Mouse (Mus musculus): Measurements from ENCODE around the gene Rcbtb2. TPM values are rescaled to one million over a fixed set of nuclear protein-coding genes. Genes with fewer than 3 reads are reported as not detected.

Gene Rcbtb2
- polyA plus RNA-seq, 1 experiment, result 48.4 TPM

- no peak overlapping the region for H3K4me3 ChIP-seq (ENCODE audit: control insufficient read depth, low read depth, low read length)
- no peaks in the 10 kb centered on the region for H3K36me3 ChIP-seq (ENCODE audit: control insufficient read depth, insufficient read depth, low read length)
- no peaks in the 10 kb centered on the region for H3K27me3 ChIP-seq (ENCODE audit: control insufficient read depth, insufficient read depth, low read length)
- H3K4me1 ChIP-seq (ENCODE audit: control insufficient read depth, insufficient read depth, low read length), result no peaks in the 10 kb centered on the region
- no peak overlapping the region for H3K27ac ChIP-seq (ENCODE audit: control insufficient read depth, insufficient read depth, low read depth, low read length)
- no peak for TF ChIP-seq POLR2A (IDR thresholded peaks at IDR 0.05; ENCODE audit: control insufficient read depth, low read depth, low read length)
- no peak for TF ChIP-seq CTCF (IDR thresholded peaks at IDR 0.05; ENCODE audit: control insufficient read depth, insufficient read depth, insufficient replicate concordance, low read depth, low read length)
Measured at GRCm38 (mm10) chr14:73250056-73250455, 127.2 kb downstream of the Rcbtb2 start.

DNA sequence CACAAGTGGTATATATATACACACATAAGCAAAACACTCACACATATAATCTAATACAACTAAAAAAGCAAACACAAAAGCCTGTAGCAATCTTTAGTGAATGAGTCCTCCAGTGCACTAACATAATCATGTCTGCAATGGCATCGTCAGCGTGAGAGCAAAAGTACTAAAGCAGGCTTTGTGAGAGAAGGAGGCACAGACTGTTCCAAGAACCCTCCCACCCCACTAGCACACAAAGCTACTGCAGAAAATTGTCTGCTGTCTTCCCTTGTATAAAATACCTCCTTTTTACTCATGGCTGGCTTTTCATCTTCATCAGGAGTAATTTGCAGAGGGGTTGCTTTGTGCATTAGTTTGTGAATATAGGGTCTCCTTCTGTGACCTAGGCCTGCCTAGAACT, 129.4 kb downstream of the Rcbtb2 start:
- Histone ChIP-seq H3K4me1 (ENCODE audit: control insufficient read depth, insufficient read depth, low read length) (no peaks in the 10 kb centered on the region), H3K4me3 (ENCODE audit: control insufficient read depth, low read depth, low read length) (no peak overlapping the region), H3K36me3 (ENCODE audit: control insufficient read depth, insufficient read depth, low read length) (no peaks in the 10 kb centered on the region), H3K27ac (ENCODE audit: control insufficient read depth, insufficient read depth, low read depth, low read length) (no peak overlapping the region), H3K27me3 (ENCODE audit: control insufficient read depth, insufficient read depth, low read length) (no peaks in the 10 kb centered on the region)
- TF ChIP-seq CTCF (IDR thresholded peaks at IDR 0.05; ENCODE audit: control insufficient read depth, insufficient read depth, insufficient replicate concordance, low read depth, low read length) (no peak), POLR2A (IDR thresholded peaks at IDR 0.05; ENCODE audit: control insufficient read depth, low read depth, low read length) (no peak)

- Histone ChIP-seq H3K4me1 (ENCODE audit: control insufficient read depth, insufficient read depth, low read length) (no peaks in the 10 kb centered on the region), H3K36me3 (ENCODE audit: control insufficient read depth, insufficient read depth, low read length) (no peaks in the 10 kb centered on the region), H3K27me3 (ENCODE audit: control insufficient read depth, insufficient read depth, low read length) (no peaks in the 10 kb centered on the region), H3K4me3 (ENCODE audit: control insufficient read depth, low read depth, low read length) (no peak overlapping the region), H3K27ac (ENCODE audit: control insufficient read depth, insufficient read depth, low read depth, low read length) (no peak overlapping the region)
- no peak for TF ChIP-seq CTCF (IDR thresholded peaks at IDR 0.05; ENCODE audit: control insufficient read depth, insufficient read depth, insufficient replicate concordance, low read depth, low read length)
- no peak for TF ChIP-seq POLR2A (IDR thresholded peaks at IDR 0.05; ENCODE audit: control insufficient read depth, low read depth, low read length)
Measured at GRCm38 (mm10) chr14:73253453-73254251, 130.8 kb downstream of the Rcbtb2 start.

DNA sequence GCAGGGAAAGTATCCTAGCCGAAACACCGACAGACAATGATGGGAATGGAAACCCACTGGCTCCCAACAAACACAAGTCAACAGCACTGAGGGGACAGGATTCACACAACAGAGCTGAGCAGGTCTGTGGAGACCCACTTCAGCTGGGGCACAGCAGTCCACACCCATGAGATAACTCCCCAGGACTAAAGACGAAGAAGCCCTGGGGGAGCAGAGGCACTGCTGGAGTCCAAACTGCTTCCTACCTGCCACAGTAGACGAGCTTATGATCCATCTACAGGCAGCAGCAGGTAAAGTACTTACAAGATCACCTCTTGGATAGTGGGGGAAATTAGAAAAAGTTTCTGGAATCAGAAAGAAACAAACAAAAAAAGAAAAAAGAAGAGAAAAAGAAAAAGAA, 131.6 kb downstream of the Rcbtb2 start:
- Histone ChIP-seq H3K36me3 (ENCODE audit: control insufficient read depth, insufficient read depth, low read length) (no peaks in the 10 kb centered on the region), H3K27me3 (ENCODE audit: control insufficient read depth, insufficient read depth, low read length) (no peaks in the 10 kb centered on the region), H3K27ac (ENCODE audit: control insufficient read depth, insufficient read depth, low read depth, low read length) (no peak overlapping the region), H3K4me1 (ENCODE audit: control insufficient read depth, insufficient read depth, low read length) (no peaks in the 10 kb centered on the region), H3K4me3 (ENCODE audit: control insufficient read depth, low read depth, low read length) (no peak overlapping the region)
- TF ChIP-seq CTCF (IDR thresholded peaks at IDR 0.05; ENCODE audit: control insufficient read depth, insufficient read depth, insufficient replicate concordance, low read depth, low read length) (no peak), POLR2A (IDR thresholded peaks at IDR 0.05; ENCODE audit: control insufficient read depth, low read depth, low read length) (no peak)

DNA sequence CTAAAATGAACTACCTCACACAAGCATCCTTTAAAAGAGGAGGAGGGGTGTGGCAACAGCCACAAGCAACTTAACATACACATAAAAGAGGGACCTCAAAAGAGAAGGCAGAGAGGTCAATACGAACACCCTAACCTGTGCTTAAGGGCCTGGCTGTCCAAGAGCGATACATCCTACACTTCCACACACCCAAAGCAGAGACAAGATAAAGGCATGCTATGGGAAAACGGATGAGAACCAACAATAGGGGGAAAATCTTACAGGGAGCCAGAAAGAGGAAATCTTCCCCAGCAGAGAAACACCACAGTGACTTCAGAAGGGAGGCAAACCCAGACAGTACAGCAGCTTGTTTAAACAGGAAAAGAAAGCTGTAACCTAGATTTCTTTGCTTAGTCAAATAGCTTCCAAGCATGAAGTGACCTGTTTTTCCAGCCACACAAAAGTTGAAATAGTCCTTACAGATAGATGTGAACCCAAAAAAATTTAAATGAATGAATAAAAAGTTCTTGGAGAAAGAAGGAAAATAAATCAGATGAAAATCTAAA, 132.7 kb downstream of the Rcbtb2 start:
- Histone ChIP-seq H3K36me3 (ENCODE audit: control insufficient read depth, insufficient read depth, low read length) (no peaks in the 10 kb centered on the region), H3K4me3 (ENCODE audit: control insufficient read depth, low read depth, low read length) (no peak overlapping the region), H3K27me3 (ENCODE audit: control insufficient read depth, insufficient read depth, low read length) (no peaks in the 10 kb centered on the region), H3K4me1 (ENCODE audit: control insufficient read depth, insufficient read depth, low read length) (no peaks in the 10 kb centered on the region), H3K27ac (ENCODE audit: control insufficient read depth, insufficient read depth, low read depth, low read length) (no peak overlapping the region)
- no peak for TF ChIP-seq CTCF (IDR thresholded peaks at IDR 0.05; ENCODE audit: control insufficient read depth, insufficient read depth, insufficient replicate concordance, low read depth, low read length)
- TF ChIP-seq POLR2A (IDR thresholded peaks at IDR 0.05; ENCODE audit: control insufficient read depth, low read depth, low read length), result no peak

DNA sequence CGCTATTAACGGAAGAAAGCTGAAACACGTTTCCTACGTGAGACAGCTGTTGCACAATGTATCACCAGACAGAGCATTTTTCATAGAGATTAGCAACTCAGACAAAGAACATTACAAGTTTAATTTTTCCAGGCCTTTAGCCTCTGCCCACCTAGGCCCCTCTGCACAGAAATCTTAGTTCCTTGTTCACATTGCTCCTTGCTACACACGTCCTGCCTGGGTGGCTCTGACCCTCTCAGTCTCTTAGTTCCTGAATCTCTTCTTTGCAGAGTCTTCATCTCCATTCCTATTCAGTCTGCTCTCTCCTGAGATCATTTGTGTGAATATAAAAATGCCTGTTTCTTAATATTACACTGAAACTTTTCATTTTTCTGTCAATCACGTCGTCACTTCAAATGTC, 134.5 kb downstream of the Rcbtb2 start:
- Histone ChIP-seq H3K36me3 (ENCODE audit: control insufficient read depth, insufficient read depth, low read length) (no peaks in the 10 kb centered on the region), H3K27ac (ENCODE audit: control insufficient read depth, insufficient read depth, low read depth, low read length) (no peak overlapping the region), H3K27me3 (ENCODE audit: control insufficient read depth, insufficient read depth, low read length) (no peaks in the 10 kb centered on the region), H3K4me1 (ENCODE audit: control insufficient read depth, insufficient read depth, low read length) (no peaks in the 10 kb centered on the region), H3K4me3 (ENCODE audit: control insufficient read depth, low read depth, low read length) (no peak overlapping the region)
- TF ChIP-seq CTCF (IDR thresholded peaks at IDR 0.05; ENCODE audit: control insufficient read depth, insufficient read depth, insufficient replicate concordance, low read depth, low read length), result no peak
- no peak for TF ChIP-seq POLR2A (IDR thresholded peaks at IDR 0.05; ENCODE audit: control insufficient read depth, low read depth, low read length)

Other genes with a start within 250 kb of the Rcbtb2 start
- 0.40 and 0.57 TPM in 2 replicates for gene Cysltr2, start 73.9 kb upstream of the Rcbtb2 start, polyA plus RNA-seq (2012; rRNA removed)
- gene Lpar6, start 114.9 kb downstream of the Rcbtb2 start, polyA plus RNA-seq (2012; rRNA removed), result 0.29 and 0.30 TPM in 2 replicates
- 5.1 and 6.4 TPM in 2 replicates for gene Rb1, start 202.8 kb downstream of the Rcbtb2 start, polyA plus RNA-seq (2012; rRNA removed)

Data from testis, adult 2 months (tissue).